Mouse (Mus musculus): ENCODE measurements around the gene Ninj2. TPM values are rescaled to one million over a fixed set of nuclear protein-coding genes. Genes with fewer than 3 reads are reported as not detected.
A peak's percentile ranks its signal among the peaks of the same experiment; 100 is the strongest.

The Ninj2 gene
- total and polyA plus RNA-seq, 2 experiments from 2014 or later = not detected

- peak overlapping the region; percentile 8; the same call in 1 of the 2 replicates for H3K4me3 ChIP-seq (ENCODE audit: low read depth, low read length)
- H3K36me3 ChIP-seq (ENCODE audit: insufficient read depth) = no peaks in the 10 kb centered on the region
- WGBS = 10% methylated on average over 20 of the region's 22 CpGs
- H3K4me2 ChIP-seq (ENCODE audit: low read depth) = peak overlapping the region; percentile 38
- H3K9me3 ChIP-seq (ENCODE audit: low read length) = no peaks in the 10 kb centered on the region
- no peaks in the 10 kb centered on the region for H3K27me3 ChIP-seq (ENCODE audit: insufficient read depth, low read length)
- peak; percentile 15; the same call in 1 of the 2 replicates for TF ChIP-seq CTCF (IDR thresholded peaks at IDR 0.05; ENCODE audit: low read depth)
- H3K9ac ChIP-seq = no peak overlapping the region
- peak; percentile 52 for DNase-seq
- ATAC-seq = peak; percentile 91
- H3K4me1 ChIP-seq (ENCODE audit: insufficient read depth) = no peaks in the 10 kb centered on the region
- peak overlapping the region; percentile 24; the same call in 1 of the 2 replicates for H3K27ac ChIP-seq (ENCODE audit: low read depth, low read length)
Measured at GRCm38 (mm10) chr6:120111984-120112803, 19.0 kb downstream of the Ninj2 start.

DNA sequence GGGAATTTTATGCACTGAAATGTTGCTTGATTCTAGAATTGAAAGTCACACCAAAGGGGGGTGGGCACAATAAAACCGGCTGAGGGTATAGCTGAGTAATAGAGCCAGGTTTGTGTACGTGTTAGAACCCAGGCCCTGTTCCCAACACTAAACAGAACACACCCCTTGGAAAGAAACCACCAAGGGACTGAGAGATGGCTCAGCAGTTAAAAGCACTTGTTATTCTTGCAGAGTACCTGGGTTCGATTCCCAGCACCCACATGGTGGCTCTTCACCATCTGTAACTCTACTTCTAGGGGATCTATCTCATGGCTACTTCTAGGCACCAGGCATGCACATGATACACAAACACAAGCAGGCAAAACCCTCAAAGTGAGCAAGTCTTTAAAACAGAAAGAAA is 20.7 kb downstream of the Ninj2 start:
- no peak overlapping the region for H3K27ac ChIP-seq (ENCODE audit: low read depth, low read length)
- no peak overlapping the region for H3K4me2 ChIP-seq (ENCODE audit: low read depth)
- no peak for TF ChIP-seq CTCF (IDR thresholded peaks at IDR 0.05; ENCODE audit: low read depth)
- DNase-seq = no peak
- no peak overlapping the region for H3K9ac ChIP-seq
- H3K9me3 ChIP-seq (ENCODE audit: low read length) = no peaks in the 10 kb centered on the region
- H3K4me1 ChIP-seq (ENCODE audit: insufficient read depth) = no peaks in the 10 kb centered on the region
- H3K36me3 ChIP-seq (ENCODE audit: insufficient read depth) = no peaks in the 10 kb centered on the region
- no peaks in the 10 kb centered on the region for H3K27me3 ChIP-seq (ENCODE audit: insufficient read depth, low read length)
- no peak for ATAC-seq
- WGBS = 92% methylated on average over 3 of the region's 3 CpGs
- no peak overlapping the region for H3K4me3 ChIP-seq (ENCODE audit: low read depth, low read length)

GRCm38 (mm10) chr6:120114271-120114670 is 21.1 kb downstream of the Ninj2 start:
- ATAC-seq (no peak), DNase-seq (no peak)
- no peak overlapping the region for H3K4me3 ChIP-seq (ENCODE audit: low read depth, low read length)
- H3K4me2 ChIP-seq (ENCODE audit: low read depth) = no peak overlapping the region
- no peaks in the 10 kb centered on the region for H3K27me3 ChIP-seq (ENCODE audit: insufficient read depth, low read length)
- WGBS = 50% methylated on average over 1 of the region's 1 CpGs
- no peak overlapping the region for H3K27ac ChIP-seq (ENCODE audit: low read depth, low read length)
- H3K9ac ChIP-seq = no peak overlapping the region
- H3K4me1 ChIP-seq (ENCODE audit: insufficient read depth) = no peaks in the 10 kb centered on the region
- no peaks in the 10 kb centered on the region for H3K9me3 ChIP-seq (ENCODE audit: low read length)
- TF ChIP-seq CTCF (IDR thresholded peaks at IDR 0.05; ENCODE audit: low read depth) = no peak
- no peaks in the 10 kb centered on the region for H3K36me3 ChIP-seq (ENCODE audit: insufficient read depth)

DNA sequence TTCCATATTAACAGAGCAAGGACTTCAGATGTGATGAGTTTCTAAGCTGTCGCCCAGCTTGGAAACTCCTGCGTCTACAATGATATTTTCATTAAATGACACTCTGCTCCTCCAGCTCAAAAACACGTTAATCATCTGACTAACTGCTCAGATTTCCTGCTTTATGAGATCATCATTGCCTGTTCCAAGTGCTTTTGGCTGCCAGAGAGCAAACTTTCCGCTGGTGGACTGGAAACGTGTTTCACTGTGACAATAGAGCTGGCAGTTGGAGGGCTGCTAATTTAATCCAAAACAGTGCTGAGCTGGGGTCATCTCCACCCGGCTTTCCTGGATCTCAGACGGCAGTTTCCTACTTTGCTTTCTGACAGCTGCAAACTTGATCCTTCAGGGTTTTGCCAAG is 21.5 kb downstream of the Ninj2 start:
- Histone ChIP-seq H3K9ac (no peak overlapping the region), H3K4me2 (ENCODE audit: low read depth) (no peak overlapping the region), H3K4me1 (ENCODE audit: insufficient read depth) (no peaks in the 10 kb centered on the region), H3K36me3 (ENCODE audit: insufficient read depth) (no peaks in the 10 kb centered on the region), H3K27me3 (ENCODE audit: insufficient read depth, low read length) (no peaks in the 10 kb centered on the region), H3K4me3 (ENCODE audit: low read depth, low read length) (no peak overlapping the region), H3K9me3 (ENCODE audit: low read length) (no peaks in the 10 kb centered on the region), H3K27ac (ENCODE audit: low read depth, low read length) (no peak overlapping the region)
- no peak for TF ChIP-seq CTCF (IDR thresholded peaks at IDR 0.05; ENCODE audit: low read depth)
- DNase-seq = peak; percentile 39
- 13% methylated on average over 7 of the region's 7 CpGs for WGBS
- ATAC-seq = no peak

DNA sequence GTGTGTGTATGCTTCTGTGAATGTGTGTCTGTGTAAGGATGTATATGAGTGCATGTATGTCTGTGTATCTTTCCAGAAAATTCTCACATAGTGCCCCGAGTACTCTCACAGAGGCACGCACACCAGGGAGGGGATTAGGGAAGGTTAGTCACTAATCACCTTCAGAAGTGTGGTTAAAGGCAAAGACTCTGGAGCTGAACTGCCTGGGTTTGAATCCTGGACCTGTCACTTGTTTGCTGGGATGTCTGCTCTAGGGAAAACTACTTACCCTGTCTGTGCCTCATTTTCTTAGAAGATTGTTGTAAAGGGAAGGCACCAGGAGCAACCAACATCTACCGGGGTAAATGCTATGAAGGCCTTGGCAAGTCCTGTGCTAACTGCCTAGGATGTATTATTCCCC is 22.3 kb downstream of the Ninj2 start:
- no peak for DNase-seq
- no peak overlapping the region for H3K4me3 ChIP-seq (ENCODE audit: low read depth, low read length)
- H3K36me3 ChIP-seq (ENCODE audit: insufficient read depth) = no peaks in the 10 kb centered on the region
- no peak overlapping the region for H3K27ac ChIP-seq (ENCODE audit: low read depth, low read length)
- ATAC-seq = no peak
- no peak overlapping the region for H3K4me2 ChIP-seq (ENCODE audit: low read depth)
- 44% methylated on average over 3 of the region's 3 CpGs for WGBS
- H3K9me3 ChIP-seq (ENCODE audit: low read length) = no peaks in the 10 kb centered on the region
- no peak for TF ChIP-seq CTCF (IDR thresholded peaks at IDR 0.05; ENCODE audit: low read depth)
- no peaks in the 10 kb centered on the region for H3K27me3 ChIP-seq (ENCODE audit: insufficient read depth, low read length)
- H3K9ac ChIP-seq = no peak overlapping the region
- no peaks in the 10 kb centered on the region for H3K4me1 ChIP-seq (ENCODE audit: insufficient read depth)

GRCm38 (mm10) chr6:120119824-120120223 is 26.7 kb downstream of the Ninj2 start:
- H3K4me2 ChIP-seq (ENCODE audit: low read depth) = no peak overlapping the region
- H3K27ac ChIP-seq (ENCODE audit: low read depth, low read length) = no peak overlapping the region
- no peak overlapping the region for H3K4me3 ChIP-seq (ENCODE audit: low read depth, low read length)
- H3K9ac ChIP-seq = no peak overlapping the region
- no peak for DNase-seq
- no peak for ATAC-seq
- H3K9me3 ChIP-seq (ENCODE audit: low read length) = no peaks in the 10 kb centered on the region
- WGBS = 87% methylated on average over 5 of the region's 5 CpGs
- TF ChIP-seq CTCF (IDR thresholded peaks at IDR 0.05; ENCODE audit: low read depth) = no peak
- no peaks in the 10 kb centered on the region for H3K36me3 ChIP-seq (ENCODE audit: insufficient read depth)
- H3K4me1 ChIP-seq (ENCODE audit: insufficient read depth) = no peaks in the 10 kb centered on the region
- no peaks in the 10 kb centered on the region for H3K27me3 ChIP-seq (ENCODE audit: insufficient read depth, low read length)

GRCm38 (mm10) chr6:120124688-120125087 is 31.5 kb downstream of the Ninj2 start:
- no peak overlapping the region for H3K27ac ChIP-seq (ENCODE audit: low read depth, low read length)
- no peaks in the 10 kb centered on the region for H3K27me3 ChIP-seq (ENCODE audit: insufficient read depth, low read length)
- no peak overlapping the region for H3K4me2 ChIP-seq (ENCODE audit: low read depth)
- H3K36me3 ChIP-seq (ENCODE audit: insufficient read depth) = no peaks in the 10 kb centered on the region
- ATAC-seq = no peak
- WGBS = 93% methylated on average over 7 of the region's 7 CpGs
- DNase-seq = no peak
- H3K9ac ChIP-seq = no peak overlapping the region
- H3K4me1 ChIP-seq (ENCODE audit: insufficient read depth) = no peaks in the 10 kb centered on the region
- TF ChIP-seq CTCF (IDR thresholded peaks at IDR 0.05; ENCODE audit: low read depth) = no peak
- no peaks in the 10 kb centered on the region for H3K9me3 ChIP-seq (ENCODE audit: low read length)
- H3K4me3 ChIP-seq (ENCODE audit: low read depth, low read length) = no peak overlapping the region

Data from forebrain, postnatal 0 days (tissue).